Mouse (Mus musculus) stomach, embryonic 14.5 days (tissue): ENCODE results near the gene Abca12. TPM values are rescaled to one million over a fixed set of nuclear protein-coding genes. Genes with fewer than 3 reads are reported as not detected.
A peak's percentile ranks its signal among the peaks of the same experiment; 100 is the strongest.

Experiments
- ATAC-seq: fragments of 200-750 bp; cut with Nextera tagmentation; 2 replicates; pipeline ENCODE4 v1.8.0; 2017; ENCODE audit warnings: low read depth, moderate TSS enrichment; ENCODE audit not compliant: insufficient number of reproducible peaks, insufficient read depth, low FRiP score
- H3K27ac ChIP-seq: fragments of 300-500 bp; sonication (generic); 2 replicates; pipeline ENCODE4 v1.5.1; 2014; ENCODE audit warnings: mild to moderate bottlenecking, low read length, moderate library complexity, mixed read lengths
- H3K27me3 ChIP-seq: fragments of 300-500 bp; sonication (generic); 2 replicates; pipeline ENCODE4 v1.6.1; 2014; ENCODE audit warnings: low read length, control low read depth, mixed read lengths; ENCODE audit not compliant: control insufficient read depth, insufficient read depth
- H3K36me3 ChIP-seq: fragments of 300-500 bp; sonication (generic); 2 replicates; pipeline ENCODE4 v1.6.1; 2014; ENCODE audit warnings: mild to moderate bottlenecking, control low read depth, low read length, moderate library complexity, mixed read lengths; ENCODE audit not compliant: control insufficient read depth, insufficient read depth
- H3K4me1 ChIP-seq: fragments of 300-500 bp; sonication (generic); 2 replicates; pipeline ENCODE4 v1.6.1; 2014; ENCODE audit warnings: low read length, control low read depth, mixed read lengths; ENCODE audit not compliant: control insufficient read depth, insufficient read depth
- H3K4me2 ChIP-seq: fragments of 300-500 bp; sonication (generic); replicated peaks from 2 replicates; pipeline ENCODE4 v1.6.1; 2014; ENCODE audit warnings: low read depth, low read length, control low read depth
- H3K4me3 ChIP-seq: fragments of 300-500 bp; sonication (generic); 2 replicates; pipeline ENCODE4 v1.5.1; 2014; ENCODE audit warnings: low read depth, low read length, control low read depth
- H3K9ac ChIP-seq: fragments of 300-500 bp; sonication (generic); replicated peaks from 2 replicates; pipeline ENCODE4 v1.6.1; 2014; ENCODE audit warnings: low read depth, mild to moderate bottlenecking, control low read depth, low read length, moderate library complexity, mixed read lengths
- H3K9me3 ChIP-seq: fragments of 300-500 bp; sonication (generic); 2 replicates; pipeline ENCODE4 v1.6.1; 2016; ENCODE audit warnings: low read depth, low read length, control low read depth; ENCODE audit not compliant: control insufficient read depth
- WGBS: fragments of 180-500 bp; shearing (Covaris S2); extraction: QIAGEN DNeasy Blood & Tissue Kit; methylation state at CpG from one replicate; pipeline ENCODE4 v1.1.7; 2014; 5-methylcytosine and 5-hydroxymethylcytosine counted together
- polyA plus RNA-seq: library from polyadenylated mRNA; unstranded; fragments of >200 nt; fragmentation: Nextera tagmentation; extraction: Ambion mirVana; gene quantifications from 2 replicates; pipeline ENCODE4 v1.2.1, GENCODE M21; 2014

The Abca12 gene
- polyA plus RNA-seq, 1 experiment from 2014 or later: not detected

- Histone ChIP-seq H3K27ac (no peak overlapping the region), H3K4me3 (no peak overlapping the region), H3K4me2 (no peak overlapping the region), H3K27me3 (no peaks in the 10 kb centered on the region), H3K9ac (no peak overlapping the region), H3K36me3 (no peaks in the 10 kb centered on the region), H3K4me1 (no peaks in the 10 kb centered on the region), H3K9me3 (no peaks in the 10 kb centered on the region)
- 48% methylated on average over 3 of the region's 3 CpGs for WGBS
- ATAC-seq: no peak
These were observed 17.1 kb downstream of the Abca12 start for GRCm38 (mm10) chr1:71397635-71398034.

DNA sequence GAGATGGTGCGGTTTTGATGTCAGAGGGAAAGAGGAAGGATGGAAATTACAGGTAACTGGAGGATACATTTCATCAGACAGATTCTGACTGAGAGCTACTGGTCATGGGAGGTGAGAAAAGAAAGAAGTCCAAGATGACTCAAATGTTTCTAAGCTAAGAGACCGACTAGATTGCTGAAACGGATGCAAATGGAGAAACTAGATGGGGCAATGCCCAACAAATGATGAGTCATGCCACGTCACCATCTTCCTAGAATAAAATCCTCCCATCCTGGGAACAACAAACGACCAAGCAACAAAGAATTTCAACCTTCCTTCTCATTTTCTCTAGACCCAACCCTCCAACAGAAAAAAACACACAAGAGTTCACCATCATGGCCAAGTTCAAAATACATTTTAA, 18.6 kb downstream of the Abca12 start:
- Histone ChIP-seq H3K4me3 (no peak overlapping the region), H3K4me2 (no peak overlapping the region), H3K27ac (no peak overlapping the region), H3K9ac (no peak overlapping the region), H3K4me1 (no peaks in the 10 kb centered on the region), H3K9me3 (no peaks in the 10 kb centered on the region), H3K27me3 (no peaks in the 10 kb centered on the region), H3K36me3 (no peaks in the 10 kb centered on the region)
- ATAC-seq: no peak
- WGBS: 89% methylated on average over 5 of the region's 5 CpGs

DNA sequence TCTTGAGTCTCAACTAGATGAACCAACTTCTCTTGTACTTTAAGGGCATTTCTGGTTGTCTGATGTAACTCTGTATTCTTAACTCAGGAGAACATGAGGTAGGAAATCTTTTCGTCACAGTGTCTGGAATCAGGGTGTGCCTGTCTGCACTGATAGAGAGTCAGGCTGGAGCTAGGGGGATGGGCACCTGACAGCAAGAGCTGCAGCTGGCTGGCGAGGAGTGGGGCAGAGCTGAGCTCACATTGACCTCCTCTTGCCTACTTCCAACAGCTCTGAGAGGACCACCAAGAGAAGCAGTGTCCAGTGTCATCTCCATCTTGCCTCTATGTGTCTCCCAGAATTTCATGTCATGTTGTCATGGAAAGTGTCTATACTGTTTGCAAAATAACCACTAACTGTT, 20.5 kb downstream of the Abca12 start:
- no peak overlapping the region for H3K4me3 ChIP-seq
- WGBS: 55% methylated on average over 2 of the region's 2 CpGs
- no peaks in the 10 kb centered on the region for H3K9me3 ChIP-seq
- no peaks in the 10 kb centered on the region for H3K27me3 ChIP-seq
- no peaks in the 10 kb centered on the region for H3K4me1 ChIP-seq
- H3K36me3 ChIP-seq: no peaks in the 10 kb centered on the region
- no peak for ATAC-seq
- no peak overlapping the region for H3K27ac ChIP-seq
- no peak overlapping the region for H3K9ac ChIP-seq
- H3K4me2 ChIP-seq: no peak overlapping the region

DNA sequence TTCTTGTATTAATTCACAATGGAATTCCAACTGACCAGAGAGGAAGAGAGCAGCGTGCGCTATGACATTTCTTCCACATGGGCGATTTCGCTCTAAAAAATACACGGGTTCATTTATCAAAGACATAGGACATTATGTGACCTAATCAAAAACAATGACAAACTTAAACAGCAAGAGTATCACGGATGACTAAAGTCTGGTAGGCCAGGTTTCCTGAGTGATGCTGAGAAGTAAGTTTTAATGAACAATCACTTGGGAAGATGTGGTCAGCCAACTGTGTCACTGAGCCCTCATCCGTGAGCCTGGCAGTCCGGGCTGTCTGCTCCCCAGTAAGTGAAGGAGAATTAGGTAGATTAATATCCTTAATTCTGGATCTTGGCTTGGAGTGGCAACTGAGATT, 21.2 kb downstream of the Abca12 start:
- Histone ChIP-seq H3K36me3 (no peaks in the 10 kb centered on the region), H3K4me2 (no peak overlapping the region), H3K27me3 (no peaks in the 10 kb centered on the region), H3K4me1 (no peaks in the 10 kb centered on the region), H3K4me3 (no peak overlapping the region), H3K9ac (no peak overlapping the region), H3K27ac (no peak overlapping the region), H3K9me3 (no peaks in the 10 kb centered on the region)
- no peak for ATAC-seq
- WGBS: 94% methylated on average over 8 of the region's 8 CpGs

DNA sequence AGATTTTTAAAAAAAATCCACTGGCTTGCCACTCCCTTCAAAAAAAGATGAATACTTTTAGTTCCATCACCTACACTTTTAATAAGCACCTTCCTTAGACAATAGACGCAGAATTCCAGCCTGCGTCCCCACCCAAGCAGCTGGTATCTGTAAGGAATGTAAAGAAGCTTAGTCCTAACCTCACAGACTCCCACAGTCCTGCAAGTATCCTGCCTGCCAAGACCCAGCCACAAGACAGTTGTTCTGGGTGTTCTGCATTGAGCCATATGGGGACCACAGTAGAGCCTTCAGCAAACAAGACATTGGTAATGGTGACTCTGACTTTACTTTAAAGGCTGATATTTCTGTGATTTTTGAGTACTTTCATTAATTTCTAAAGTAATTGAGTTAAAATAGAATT, 22.2 kb downstream of the Abca12 start:
- no peak overlapping the region for H3K4me2 ChIP-seq
- no peak overlapping the region for H3K27ac ChIP-seq
- ATAC-seq: no peak
- no peak overlapping the region for H3K9ac ChIP-seq
- no peaks in the 10 kb centered on the region for H3K27me3 ChIP-seq
- H3K36me3 ChIP-seq: no peaks in the 10 kb centered on the region
- no peaks in the 10 kb centered on the region for H3K4me1 ChIP-seq
- WGBS: 83% methylated on average over 2 of the region's 2 CpGs
- H3K4me3 ChIP-seq: no peak overlapping the region
- no peaks in the 10 kb centered on the region for H3K9me3 ChIP-seq

- H3K9me3 ChIP-seq: no peaks in the 10 kb centered on the region
- no peak for ATAC-seq
- 93% methylated on average over 8 of the region's 8 CpGs for WGBS
- no peaks in the 10 kb centered on the region for H3K4me1 ChIP-seq
- H3K4me2 ChIP-seq: no peak overlapping the region
- no peaks in the 10 kb centered on the region for H3K36me3 ChIP-seq
- no peak overlapping the region for H3K9ac ChIP-seq
- H3K27ac ChIP-seq: no peak overlapping the region
- H3K4me3 ChIP-seq: no peak overlapping the region
- H3K27me3 ChIP-seq: no peaks in the 10 kb centered on the region
These were observed 28.1 kb downstream of the Abca12 start for GRCm38 (mm10) chr1:71386593-71386992.

DNA sequence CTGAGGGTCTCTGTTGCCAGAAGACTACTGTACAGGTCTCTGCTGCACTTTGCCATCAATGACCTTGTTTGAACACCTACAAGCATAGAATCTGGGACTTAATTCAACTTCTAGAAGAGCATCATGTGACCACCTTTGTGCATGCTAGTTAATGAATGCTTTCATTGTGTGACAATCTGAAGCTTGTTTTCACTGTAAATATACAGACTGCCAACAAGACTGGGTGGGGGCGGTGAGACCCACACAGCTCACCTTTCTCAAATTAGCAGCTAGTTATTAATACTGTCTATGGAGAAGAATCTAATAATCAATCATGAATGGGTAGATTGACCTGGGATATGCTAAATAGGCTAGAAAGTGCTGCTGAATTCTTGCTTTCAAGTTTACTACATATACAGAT, 30.6 kb downstream of the Abca12 start:
- Histone ChIP-seq H3K4me2 (no peak overlapping the region), H3K4me1 (no peaks in the 10 kb centered on the region), H3K9me3 (no peaks in the 10 kb centered on the region), H3K27ac (no peak overlapping the region), H3K9ac (no peak overlapping the region), H3K36me3 (no peaks in the 10 kb centered on the region), H3K27me3 (no peaks in the 10 kb centered on the region), H3K4me3 (no peak overlapping the region)
- WGBS: 72% methylated on average over 1 of the region's 1 CpGs
- 0 out of 2 replicates have a peak, but pooled peaks have one; percentile 46 for ATAC-seq

DNA sequence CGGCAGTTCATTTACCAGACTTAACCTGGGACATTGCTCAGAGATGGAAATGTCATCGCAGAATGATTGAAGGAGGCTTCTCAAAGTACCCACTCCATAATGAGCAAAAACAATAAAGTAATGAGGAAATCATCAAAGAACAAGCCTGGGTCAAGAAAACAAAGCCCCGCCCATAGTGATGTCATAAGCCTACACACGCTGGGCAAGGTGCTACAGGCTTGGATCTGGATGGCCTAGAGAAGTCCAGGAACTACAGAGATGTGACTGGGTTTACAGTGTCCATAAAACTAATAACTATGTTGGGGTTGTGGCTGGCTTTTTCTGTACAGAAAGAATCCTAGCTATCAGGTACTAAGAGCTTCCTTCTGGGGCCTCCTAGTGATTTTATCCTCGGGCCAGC, 41.6 kb downstream of the Abca12 start:
- Histone ChIP-seq H3K27me3 (no peaks in the 10 kb centered on the region), H3K4me1 (no peaks in the 10 kb centered on the region), H3K27ac (no peak overlapping the region), H3K9ac (no peak overlapping the region), H3K4me2 (no peak overlapping the region), H3K9me3 (no peaks in the 10 kb centered on the region), H3K36me3 (no peaks in the 10 kb centered on the region), H3K4me3 (no peak overlapping the region)
- 91% methylated on average over 5 of the region's 5 CpGs for WGBS
- no peak for ATAC-seq

DNA sequence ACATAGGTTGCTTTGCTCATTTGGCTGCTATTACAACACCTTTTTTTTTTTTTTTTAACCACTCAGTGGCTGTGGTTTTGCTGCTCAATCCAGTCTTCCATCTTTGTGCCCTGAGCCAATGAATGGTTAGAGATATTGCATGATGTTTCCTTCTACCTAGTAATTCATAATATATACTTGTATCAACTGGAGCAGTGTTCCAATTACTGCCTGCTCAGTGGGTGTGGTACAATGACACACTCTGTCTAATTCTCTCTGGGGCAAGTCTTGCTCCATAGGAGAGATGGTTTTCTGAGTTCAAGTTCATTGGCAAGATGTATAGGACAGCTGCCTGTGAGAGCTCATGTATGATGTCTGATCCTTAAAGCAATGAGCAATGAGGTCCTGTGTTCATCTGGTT, 44.4 kb downstream of the Abca12 start:
- Histone ChIP-seq H3K4me1 (no peaks in the 10 kb centered on the region), H3K9ac (no peak overlapping the region), H3K36me3 (no peaks in the 10 kb centered on the region), H3K27ac (no peak overlapping the region), H3K4me3 (no peak overlapping the region), H3K27me3 (no peaks in the 10 kb centered on the region), H3K9me3 (no peaks in the 10 kb centered on the region), H3K4me2 (no peak overlapping the region)
- no peak for ATAC-seq
